Mouse (Mus musculus): ENCODE results near the gene Sele. TPM values are rescaled to one million over a fixed set of nuclear protein-coding genes. Genes with fewer than 3 reads are reported as not detected.
"Not testable (repeated sequence)": the region's sequence is repeated elsewhere in the genome, so short reads cannot be mapped to it uniquely, and the experiment has no call there.

Gene Sele
- polyA plus RNA-seq (2015; fragmentation: Nextera tagmentation; extraction: Ambion mirVana), result not detected in 2 replicates

GRCm38 (mm10) chr1:164047934-164048333 is at the start of gene Sele:
TSS of gene Sele (plus strand) at chr1:164048234.
- H3K4me1 ChIP-seq, result no peaks in the 10 kb centered on the region
- H3K27me3 ChIP-seq, result no peaks in the 10 kb centered on the region
- ATAC-seq (ENCODE audit: insufficient number of reproducible peaks, insufficient read depth, low FRiP score, low TSS enrichment, low read depth), result no peak
- no peak within 1 kb of the TSS for H3K4me3 ChIP-seq
- 80% methylated on average over 5 of the region's 5 CpGs for WGBS
- no peaks in the 10 kb centered on the region for H3K9me3 ChIP-seq
- H3K36me3 ChIP-seq, result no peaks in the 10 kb centered on the region
- H3K9ac ChIP-seq, result no peak within 1 kb of the TSS
- H3K4me2 ChIP-seq, result no peak within 1 kb of the TSS
- H3K27ac ChIP-seq, result no peak within 1 kb of the TSS

GRCm38 (mm10) chr1:164001831-164002452 is 46.1 kb upstream of the Sele start:
- H3K4me2 ChIP-seq, result no peak overlapping the region
- H3K4me3 ChIP-seq, result no peak overlapping the region
- no peaks in the 10 kb centered on the region for H3K27me3 ChIP-seq
- H3K9me3 ChIP-seq, result no peaks in the 10 kb centered on the region
- no peaks in the 10 kb centered on the region for H3K4me1 ChIP-seq
- no peak overlapping the region for H3K9ac ChIP-seq
- ATAC-seq (ENCODE audit: insufficient number of reproducible peaks, insufficient read depth, low FRiP score, low TSS enrichment, low read depth), result no peak
- no peaks in the 10 kb centered on the region for H3K36me3 ChIP-seq
- H3K27ac ChIP-seq, result no peak overlapping the region
- 61% methylated on average over 6 of the region's 6 CpGs for WGBS

- WGBS, result 81% methylated on average over 3 of the region's 3 CpGs
- Histone ChIP-seq H3K27ac (no peak overlapping the region), H3K36me3 (no peaks in the 10 kb centered on the region), H3K9ac (no peak overlapping the region), H3K4me3 (no peak overlapping the region), H3K4me2 (no peak overlapping the region), H3K4me1 (no peaks in the 10 kb centered on the region), H3K27me3 (no peaks in the 10 kb centered on the region), H3K9me3 (no peaks in the 10 kb centered on the region)
- no peak for ATAC-seq (ENCODE audit: insufficient number of reproducible peaks, insufficient read depth, low FRiP score, low TSS enrichment, low read depth)
These were observed 43.7 kb upstream of the Sele start for GRCm38 (mm10) chr1:164004311-164004710.

GRCm38 (mm10) chr1:164009235-164009634 is 38.8 kb upstream of the Sele start:
- ATAC-seq (ENCODE audit: insufficient number of reproducible peaks, insufficient read depth, low FRiP score, low TSS enrichment, low read depth), result no peak
- no peak overlapping the region for H3K9ac ChIP-seq
- whole genome bisulfite sequencing, result 41% methylated on average over 2 of the region's 2 CpGs
- peaks cover 3% of the 10 kb centered on the region; the same call in 1 of the 2 replicates for H3K4me1 ChIP-seq
- H3K36me3 ChIP-seq, result no peaks in the 10 kb centered on the region
- no peak overlapping the region for H3K27ac ChIP-seq
- no peaks in the 10 kb centered on the region for H3K9me3 ChIP-seq
- H3K4me3 ChIP-seq, result no peak overlapping the region
- no peaks in the 10 kb centered on the region for H3K27me3 ChIP-seq
- no peak overlapping the region for H3K4me2 ChIP-seq

GRCm38 (mm10) chr1:164014616-164015015 is 33.4 kb upstream of the Sele start:
- ATAC-seq (ENCODE audit: insufficient number of reproducible peaks, insufficient read depth, low FRiP score, low TSS enrichment, low read depth), result no peak
- H3K4me2 ChIP-seq, result no peak overlapping the region
- no peaks in the 10 kb centered on the region for H3K36me3 ChIP-seq
- H3K4me1 ChIP-seq, result peaks cover 3% of the 10 kb centered on the region; the same call in 1 of the 2 replicates
- no peaks in the 10 kb centered on the region for H3K9me3 ChIP-seq
- WGBS, result 56% methylated on average over 1 of the region's 1 CpGs
- H3K27ac ChIP-seq, result no peak overlapping the region
- no peak overlapping the region for H3K9ac ChIP-seq
- H3K4me3 ChIP-seq, result no peak overlapping the region
- no peaks in the 10 kb centered on the region for H3K27me3 ChIP-seq

GRCm38 (mm10) chr1:164018221-164018896 is 29.7 kb upstream of the Sele start:
- WGBS, result 85% methylated on average over 16 of the region's 16 CpGs

GRCm38 (mm10) chr1:164019789-164020188 is 28.2 kb upstream of the Sele start:
- no peak overlapping the region for H3K4me2 ChIP-seq
- no peaks in the 10 kb centered on the region for H3K36me3 ChIP-seq
- no peaks in the 10 kb centered on the region for H3K9me3 ChIP-seq
- no peak overlapping the region for H3K9ac ChIP-seq
- no peak for ATAC-seq (ENCODE audit: insufficient number of reproducible peaks, insufficient read depth, low FRiP score, low TSS enrichment, low read depth)
- WGBS, result 85% methylated on average over 6 of the region's 6 CpGs
- H3K4me3 ChIP-seq, result no peak overlapping the region
- H3K4me1 ChIP-seq, result no peaks in the 10 kb centered on the region
- no peak overlapping the region for H3K27ac ChIP-seq
- H3K27me3 ChIP-seq, result no peaks in the 10 kb centered on the region

More at GRCm38 (mm10) chr1:164018221-164018896, 29.7 kb upstream of the Sele start:
- Histone ChIP-seq H3K4me1 (no peaks in the 10 kb centered on the region), H3K27me3 (no peaks in the 10 kb centered on the region), H3K4me2 (no peak overlapping the region), H3K9ac (no peak overlapping the region), H3K36me3 (no peaks in the 10 kb centered on the region), H3K4me3 (no peak overlapping the region), H3K9me3 (no peaks in the 10 kb centered on the region), H3K27ac (no peak overlapping the region)
- ATAC-seq (ENCODE audit: insufficient number of reproducible peaks, insufficient read depth, low FRiP score, low TSS enrichment, low read depth), result no peak

- 85% methylated on average over 3 of the region's 3 CpGs for WGBS
- not testable (repeated sequence) for H3K9me3 ChIP-seq; H3K27me3 ChIP-seq; H3K4me1 ChIP-seq; H3K27ac ChIP-seq; ATAC-seq (ENCODE audit: insufficient number of reproducible peaks, insufficient read depth, low FRiP score, low TSS enrichment, low read depth); H3K4me3 ChIP-seq; H3K4me2 ChIP-seq; H3K9ac ChIP-seq; H3K36me3 ChIP-seq
These were observed 27.3 kb upstream of the Sele start for GRCm38 (mm10) chr1:164020746-164021145.

- H3K9me3 ChIP-seq; H3K4me1 ChIP-seq; H3K36me3 ChIP-seq; H3K27me3 ChIP-seq; H3K9ac ChIP-seq; H3K4me3 ChIP-seq; ATAC-seq (ENCODE audit: insufficient number of reproducible peaks, insufficient read depth, low FRiP score, low TSS enrichment, low read depth); H3K4me2 ChIP-seq; H3K27ac ChIP-seq: not testable (repeated sequence)
- 79% methylated on average over 5 of the region's 5 CpGs for WGBS
These were observed 25.9 kb upstream of the Sele start for GRCm38 (mm10) chr1:164022106-164022505.

GRCm38 (mm10) chr1:164025685-164026084 is 22.3 kb upstream of the Sele start:
- ATAC-seq (ENCODE audit: insufficient number of reproducible peaks, insufficient read depth, low FRiP score, low TSS enrichment, low read depth), result no peak
- Histone ChIP-seq H3K36me3 (no peaks in the 10 kb centered on the region), H3K27me3 (no peaks in the 10 kb centered on the region), H3K4me2 (no peak overlapping the region), H3K4me1 (no peaks in the 10 kb centered on the region), H3K27ac (no peak overlapping the region), H3K9me3 (no peaks in the 10 kb centered on the region), H3K9ac (no peak overlapping the region), H3K4me3 (no peak overlapping the region)
- 83% methylated on average over 4 of the region's 4 CpGs for WGBS

GRCm38 (mm10) chr1:164027416-164027815 is 20.6 kb upstream of the Sele start:
- Histone ChIP-seq H3K9me3 (no peaks in the 10 kb centered on the region), H3K4me1 (no peaks in the 10 kb centered on the region), H3K27me3 (no peaks in the 10 kb centered on the region), H3K27ac (no peak overlapping the region), H3K36me3 (no peaks in the 10 kb centered on the region), H3K4me2 (no peak overlapping the region), H3K9ac (no peak overlapping the region), H3K4me3 (no peak overlapping the region)
- no peak for ATAC-seq (ENCODE audit: insufficient number of reproducible peaks, insufficient read depth, low FRiP score, low TSS enrichment, low read depth)
- 61% methylated on average over 5 of the region's 5 CpGs for WGBS

GRCm38 (mm10) chr1:164040385-164041135 is 7.5 kb upstream of the Sele start:
- no peak overlapping the region for H3K9ac ChIP-seq
- H3K9me3 ChIP-seq, result no peaks in the 10 kb centered on the region
- H3K4me2 ChIP-seq, result no peak overlapping the region
- no peaks in the 10 kb centered on the region for H3K36me3 ChIP-seq
- no peak overlapping the region for H3K4me3 ChIP-seq
- H3K4me1 ChIP-seq, result no peaks in the 10 kb centered on the region
- WGBS, result 60% methylated on average over 10 of the region's 10 CpGs
- H3K27ac ChIP-seq, result no peak overlapping the region
- no peak for ATAC-seq (ENCODE audit: insufficient number of reproducible peaks, insufficient read depth, low FRiP score, low TSS enrichment, low read depth)
- no peaks in the 10 kb centered on the region for H3K27me3 ChIP-seq
